Mouse (Mus musculus) brain, embryonic 14.5 days (tissue): ENCODE data around the gene Cfap43. TPM values are rescaled to one million over a fixed set of nuclear protein-coding genes. Genes with fewer than 3 reads are reported as not detected.
A peak's percentile ranks its signal among the peaks of the same experiment; 100 is the strongest.

Experiments used
- DNase-seq: peaks from one replicate; pipeline ENCODE4 v3.0.0-alpha.2; 2011; ENCODE audit warnings: low read depth
- CTCF ChIP-seq: fragments of 200-500 bp; IDR thresholded peaks from 2 replicates; pipeline ENCODE4 v1.5.1; 2012; ENCODE audit warnings: inconsistent platforms, mild to moderate bottlenecking, moderate library complexity, borderline replicate concordance; ENCODE audit not compliant: insufficient read depth, insufficient read length; ENCODE audit errors: extremely low read depth
- POLR2A ChIP-seq: fragments of 200-500 bp; IDR thresholded peaks from 2 replicates; pipeline ENCODE4 v1.6.1; 2012; ENCODE audit warnings: mild to moderate bottlenecking, inconsistent platforms, borderline replicate concordance; ENCODE audit not compliant: poor library complexity, insufficient read depth, insufficient read length, severe bottlenecking; ENCODE audit errors: extremely low read depth
- polyA plus RNA-seq: library from polyadenylated mRNA; depleted of rRNA; stranded (reverse); fragments of >200 nt; gene quantifications from 2 replicates; pipeline ENCODE4 v1.2.3, GENCODE M21; 2012

Cfap43 gene
- polyA plus RNA-seq, 1 experiment = 2.6 TPM

DNA sequence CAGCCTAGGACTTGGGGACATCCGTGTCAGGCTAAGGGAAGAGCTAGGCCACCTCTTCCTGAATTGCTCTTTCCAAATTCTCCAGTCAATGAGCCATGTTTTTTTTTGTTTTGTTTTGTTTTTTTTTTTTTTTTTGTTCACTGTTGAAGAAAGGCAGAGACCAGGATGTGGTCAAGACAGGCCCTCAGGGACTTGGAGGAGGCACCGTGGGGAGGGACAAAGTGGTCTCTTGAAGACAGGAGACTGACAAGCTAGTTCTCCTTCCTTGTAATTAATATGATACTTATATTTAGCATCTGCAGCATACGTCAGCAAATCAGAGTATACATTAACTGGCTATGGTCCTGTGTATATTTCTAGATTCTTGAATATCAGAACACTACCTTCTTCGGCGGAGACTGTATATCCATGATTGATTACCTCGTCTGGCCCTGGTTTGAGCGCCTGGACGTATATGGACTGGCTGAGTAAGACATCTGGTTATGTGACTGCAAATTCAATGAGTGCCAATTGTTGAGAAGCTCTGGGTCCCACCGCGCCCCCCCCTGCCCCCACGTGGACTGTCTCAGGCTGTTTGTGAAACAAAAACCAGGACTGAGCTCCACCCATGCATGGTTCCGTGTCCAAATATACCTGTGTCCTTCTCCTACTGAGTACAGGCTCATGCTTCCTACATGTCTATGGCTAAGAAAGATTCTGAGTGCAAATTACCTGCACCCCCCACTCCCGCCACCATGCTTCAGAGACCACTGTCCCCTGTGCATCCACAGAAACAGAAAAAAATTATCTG is 34.6 kb downstream of the Cfap43 start:
- TF ChIP-seq POLR2A (no peak), CTCF (no peak)
- no peak for DNase-seq

DNA sequence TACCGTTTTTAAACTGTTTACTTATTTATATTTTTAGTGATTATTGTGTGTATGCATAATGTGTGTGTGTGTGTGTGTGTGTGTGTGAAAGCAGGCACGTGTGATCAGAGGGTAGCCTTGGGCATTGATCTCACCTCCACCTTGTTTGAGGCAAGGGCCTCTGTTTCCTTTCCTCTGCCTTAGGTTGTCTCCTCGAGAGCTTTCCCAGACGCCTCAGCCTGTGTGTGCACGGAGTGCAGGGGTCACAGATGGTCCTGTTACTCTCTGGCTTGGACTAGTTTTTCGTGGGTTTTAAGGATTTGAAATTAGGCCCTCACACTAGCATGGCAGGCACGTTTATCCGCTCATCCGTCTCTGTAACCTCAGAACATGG is 36.2 kb downstream of the Cfap43 start:
- no peak for DNase-seq
- TF ChIP-seq POLR2A (no peak), CTCF (no peak)

DNA sequence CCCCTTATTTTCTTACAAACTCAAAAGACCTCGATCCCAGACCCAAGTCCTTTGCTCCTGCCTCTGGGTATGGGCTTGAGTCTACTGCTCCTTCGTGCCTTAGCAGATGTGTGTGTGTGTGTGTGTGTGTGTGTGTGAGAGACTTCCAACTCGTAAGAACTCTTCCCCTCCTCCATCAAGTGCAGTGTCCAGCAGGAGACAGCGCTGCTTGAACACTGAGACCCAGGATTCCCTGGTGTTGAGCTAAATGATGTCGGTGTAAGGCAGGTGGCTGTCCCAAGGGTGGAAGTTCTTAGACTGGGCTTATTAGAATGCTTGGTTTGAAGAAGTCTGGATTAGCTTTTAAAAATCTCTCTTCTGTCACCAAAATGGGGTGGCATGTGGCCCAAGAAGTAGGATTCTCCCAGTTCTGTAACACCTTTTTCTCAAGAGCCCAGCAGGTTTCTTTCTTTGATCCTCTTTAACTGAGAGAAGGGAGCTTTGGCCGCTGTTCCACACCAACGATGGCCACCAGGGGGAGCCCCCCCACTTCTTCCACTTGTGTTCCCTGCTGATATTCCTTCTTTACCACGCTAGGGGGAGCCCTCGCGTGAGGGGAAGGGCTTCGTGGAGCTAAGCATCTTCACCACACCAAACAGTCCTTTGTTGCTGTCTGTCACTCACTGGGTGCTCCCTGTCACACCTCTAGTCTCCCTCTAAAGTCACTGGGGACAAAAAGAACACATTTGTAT is 36.8 kb downstream of the Cfap43 start:
- TF ChIP-seq CTCF (peak; percentile 100), POLR2A (no peak)
- peak; percentile 92 for DNase-seq

DNA sequence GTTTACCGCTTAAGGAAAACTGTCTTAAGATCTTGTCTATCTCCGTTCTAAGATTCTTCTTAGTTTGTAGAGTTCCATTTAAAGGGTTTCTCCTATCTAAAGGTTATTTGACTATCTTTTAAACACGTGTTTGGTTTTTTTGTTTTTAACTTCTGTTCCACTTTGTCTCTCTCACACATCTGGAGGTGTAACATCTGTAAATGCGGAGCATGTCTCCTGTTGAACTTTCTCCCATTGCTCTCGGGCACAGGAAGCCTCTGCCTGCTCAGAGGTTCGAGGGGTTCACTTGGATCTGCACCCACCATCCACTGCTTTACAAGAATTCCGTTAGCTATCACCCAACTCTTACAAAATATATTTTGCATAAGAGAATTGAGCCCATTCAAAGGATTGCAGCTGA is 37.5 kb downstream of the Cfap43 start:
- DNase-seq = no peak
- no peak for TF ChIP-seq CTCF
- TF ChIP-seq POLR2A = no peak

DNA sequence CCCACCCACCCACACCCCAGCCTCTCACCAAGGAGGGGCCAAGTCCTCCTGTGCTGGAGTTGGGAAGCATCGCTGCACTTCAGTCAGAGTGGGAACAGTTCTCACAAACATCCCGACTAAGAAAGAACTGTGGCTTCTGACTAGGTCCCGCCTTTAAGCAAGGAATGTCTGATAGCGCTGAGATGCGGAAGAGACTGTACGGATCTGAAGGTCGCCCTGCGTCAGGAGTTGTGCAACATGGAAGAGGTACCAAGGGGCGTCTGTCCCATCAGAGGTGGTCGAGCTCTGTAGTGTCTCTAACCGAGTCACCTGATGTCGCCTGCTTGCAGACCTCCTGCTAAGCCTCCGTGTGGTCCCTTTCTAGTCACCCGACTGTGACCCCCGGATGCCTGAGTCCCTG is 42.8 kb downstream of the Cfap43 start:
- TF ChIP-seq CTCF = no peak
- TF ChIP-seq POLR2A = no peak
- no peak for DNase-seq

DNA sequence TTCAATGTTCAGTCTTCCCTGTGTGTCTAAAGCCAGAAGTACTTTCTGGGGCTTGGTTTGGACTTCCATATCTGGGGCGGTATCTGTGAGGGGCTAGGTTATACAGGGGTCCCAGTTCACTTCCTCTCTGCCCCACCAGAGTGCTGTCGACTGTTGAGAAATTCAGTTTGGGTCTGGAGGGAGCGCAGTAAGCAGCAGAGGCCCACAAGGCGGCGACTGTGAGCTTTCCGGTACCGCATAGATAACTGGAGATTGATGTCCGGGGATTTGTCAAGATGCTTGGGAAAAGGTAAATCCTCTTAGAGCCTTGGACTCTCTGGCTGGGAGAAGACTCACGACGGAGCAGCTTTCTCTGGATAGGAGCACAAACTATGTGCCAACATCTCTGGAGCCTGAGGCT is 47.6 kb downstream of the Cfap43 start:
- no peak for TF ChIP-seq POLR2A
- peak; percentile 51; the same call in 1 of the 2 replicates for TF ChIP-seq CTCF
- no peak for DNase-seq

DNA sequence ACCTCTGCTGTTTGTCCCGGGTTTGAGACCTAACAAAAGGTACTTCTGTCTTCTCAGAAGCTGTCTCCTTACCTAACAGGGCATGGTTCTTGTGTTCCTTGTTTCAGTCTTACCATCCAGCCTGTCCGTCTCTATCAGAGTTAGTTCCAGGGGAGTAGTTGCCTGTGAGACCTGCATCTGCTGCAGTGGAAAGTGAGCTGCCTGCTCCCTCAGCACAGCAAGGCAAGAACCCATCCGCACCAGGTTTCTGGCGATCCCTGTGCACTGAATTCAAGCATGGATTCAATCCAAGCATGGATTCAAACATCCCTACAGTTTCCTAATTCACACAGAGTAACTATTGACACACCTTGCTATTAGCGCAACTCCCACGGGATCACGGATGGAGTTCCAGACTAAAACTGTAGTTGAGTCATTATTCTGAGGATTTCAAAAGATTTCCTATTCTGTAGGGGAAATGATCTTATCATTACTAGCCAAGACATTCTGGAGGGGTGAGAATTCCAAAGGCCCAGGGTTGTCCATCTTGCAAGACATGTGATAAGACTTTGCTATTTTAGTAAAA is 48.9 kb downstream of the Cfap43 start:
- DNase-seq = no peak
- TF ChIP-seq POLR2A (no peak), CTCF (no peak)

DNA sequence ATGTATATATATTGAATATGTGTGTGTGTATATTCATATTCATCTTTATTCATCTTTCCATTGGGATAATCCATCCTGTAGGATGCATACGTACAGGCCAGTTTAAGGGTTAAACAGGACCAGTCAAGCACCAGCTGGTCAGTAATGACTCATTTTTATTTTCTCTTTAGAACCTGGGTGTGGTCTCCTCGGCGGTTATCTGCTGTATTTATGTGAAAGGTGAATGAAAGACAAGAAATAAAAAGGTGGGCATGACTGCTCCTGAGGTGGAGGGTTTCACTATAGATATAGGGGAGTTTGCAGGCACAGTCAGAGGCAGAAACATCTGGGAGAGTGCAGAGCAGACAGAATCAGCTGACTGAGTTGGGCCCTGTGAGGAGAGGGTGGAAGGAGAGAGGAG is 49.6 kb downstream of the Cfap43 start:
- DNase-seq = no peak
- TF ChIP-seq CTCF (no peak), POLR2A (no peak)

DNA sequence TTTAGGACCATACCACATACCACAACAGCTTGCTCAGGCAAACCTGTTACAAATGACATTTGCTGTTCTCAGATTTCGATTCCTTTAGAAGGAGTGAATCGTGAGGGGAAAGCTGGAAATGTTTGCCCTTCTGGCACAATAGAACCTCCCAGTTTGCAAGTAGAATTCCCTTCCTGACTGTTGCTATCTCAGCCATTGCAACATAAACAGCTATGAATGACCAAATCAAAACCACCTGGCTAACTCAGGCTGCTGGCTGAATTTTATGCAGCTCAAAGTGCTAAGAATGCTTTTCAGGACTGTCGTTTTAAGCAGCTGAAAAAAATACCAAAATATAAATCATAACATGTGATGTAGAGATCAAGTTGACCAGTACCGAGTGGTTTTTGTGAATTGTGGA is 50.1 kb downstream of the Cfap43 start:
- TF ChIP-seq CTCF = no peak
- TF ChIP-seq POLR2A = no peak
- DNase-seq = no peak

DNA sequence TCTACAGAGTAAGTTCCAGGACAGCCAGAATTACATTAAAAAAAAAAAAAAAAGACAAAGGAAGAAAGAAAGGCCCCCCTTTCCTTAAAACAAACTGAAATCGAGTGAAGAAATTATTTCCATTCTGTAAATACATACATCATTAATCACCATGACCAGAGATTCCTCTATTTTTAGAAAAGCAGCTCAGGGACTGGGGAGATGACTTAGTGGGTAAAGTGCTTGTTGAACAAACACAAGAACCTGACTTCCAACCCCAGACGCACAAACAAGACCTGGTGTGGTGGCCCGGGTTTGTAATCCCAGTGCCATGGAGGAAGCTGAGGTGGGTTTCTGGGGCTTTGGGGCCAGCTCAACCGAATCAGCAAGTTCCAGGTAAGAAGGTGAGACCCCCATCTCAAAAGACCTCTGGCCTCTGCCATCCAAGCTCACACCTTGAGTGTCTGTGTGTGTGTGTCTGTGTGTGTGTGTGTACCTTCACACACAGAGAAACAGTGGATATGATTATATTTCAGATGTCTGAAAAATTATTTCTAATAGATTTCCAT is 51.4 kb downstream of the Cfap43 start:
- TF ChIP-seq CTCF (no peak), POLR2A (no peak)
- DNase-seq = no peak

DNA sequence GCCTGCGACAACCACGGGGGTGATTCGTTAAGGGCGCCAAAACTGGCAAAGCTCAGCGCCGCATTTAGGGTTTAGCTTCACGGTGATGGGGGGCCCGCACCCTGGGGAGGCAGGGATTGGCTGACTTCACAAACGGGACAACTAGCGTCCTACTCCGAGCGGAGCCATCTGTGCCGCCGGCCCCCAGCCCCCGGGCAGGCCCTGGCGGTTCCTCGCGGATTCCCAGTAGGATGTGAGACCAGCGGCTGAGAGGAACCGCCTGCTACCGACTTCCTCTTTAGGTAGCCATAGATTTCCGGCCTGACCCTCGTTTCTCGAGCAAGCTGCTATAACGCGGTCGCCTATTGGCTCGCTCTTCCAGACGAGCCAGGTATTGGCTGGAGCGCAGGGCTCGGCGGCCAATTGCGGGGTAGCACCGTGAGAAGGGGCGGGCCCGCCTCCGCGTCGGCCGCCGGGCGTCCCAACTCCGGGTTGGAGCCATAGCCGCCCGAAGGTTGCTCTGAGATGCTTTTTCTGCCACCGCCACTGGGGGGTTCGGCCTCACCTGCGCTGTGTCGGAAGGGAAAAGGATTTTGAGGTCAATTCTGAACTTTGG is 53.6 kb downstream of the Cfap43 start, which contains the start of gene Gsto2:
Gene Gsto2 (plus strand): TSS at position 182 of the 595 bp plus-strand sequence.
- peak; percentile 59; the same call in 1 of the 2 replicates for TF ChIP-seq POLR2A
- TF ChIP-seq CTCF = peak; percentile 66
- DNase-seq = peak; percentile 99
